Mouse (Mus musculus) CH12.LX (cell line): ENCODE results near the gene Kctd7.

ENCODE experiments used
- CHD2 ChIP-seq: IDR thresholded peaks from 2 replicates; pipeline ENCODE4 v1.6.1; 2011; ENCODE audit warnings: low read length, improper control_type of control experiment
- CTCF ChIP-seq, 2 experiments: IDR thresholded peaks in 1 of 2; conservative IDR thresholded peaks in 1 of 2; 2 replicates each; pipeline ENCODE4 v1.5.1; 2011 to 2012; ENCODE audit warnings: low read depth in 2 of 2, low read length in 2 of 2, improper control_type of control experiment in 1 of 2, inconsistent platforms in 1 of 2, mild to moderate bottlenecking in 1 of 2, moderate library complexity in 1 of 2
- GABPA ChIP-seq: IDR thresholded peaks from 2 replicates; pipeline ENCODE4 v1.6.1; 2012; ENCODE audit warnings: low read depth, low read length, improper control_type of control experiment, inconsistent platforms; ENCODE audit not compliant: insufficient replicate concordance
- KAT2A ChIP-seq: IDR thresholded peaks from 2 replicates; pipeline ENCODE4 v1.6.1; 2012; ENCODE audit warnings: low read length, improper control_type of control experiment, inconsistent platforms; ENCODE audit not compliant: insufficient replicate concordance
- NELFE ChIP-seq: IDR thresholded peaks from 2 replicates; pipeline ENCODE4 v1.6.1; 2011; ENCODE audit warnings: low read depth, low read length, improper control_type of control experiment
- PAX5 ChIP-seq: IDR thresholded peaks from 2 replicates; pipeline ENCODE4 v1.6.1; 2012; ENCODE audit warnings: low read length, inconsistent platforms, mixed read lengths
- POLR2A ChIP-seq: IDR thresholded peaks from 2 replicates; pipeline ENCODE4 v1.6.1; 2011; ENCODE audit warnings: low read depth, mild to moderate bottlenecking, improper control_type of control experiment, low read length
- SMC3 ChIP-seq: IDR thresholded peaks from 2 replicates; pipeline ENCODE4 v1.6.1; 2011; ENCODE audit warnings: low read depth, low read length, improper control_type of control experiment
- USF1 ChIP-seq: IDR thresholded peaks from 2 replicates; pipeline ENCODE4 v1.6.1; 2014; ENCODE audit warnings: low read depth, mild to moderate bottlenecking, inconsistent platforms, low read length, improper control_type of control experiment

- TF ChIP-seq GABPA: no peak
- TF ChIP-seq KAT2A: no peak
- TF ChIP-seq NELFE: peak; percentile 57; the same call in 1 of the 2 replicates
- TF ChIP-seq PAX5: no peak
- peak; percentile 59; the same call in 1 of the 2 replicates for TF ChIP-seq POLR2A
- TF ChIP-seq CTCF (conservative IDR thresholded peaks at IDR 0.05 in 1 of 2, IDR thresholded peaks at IDR 0.05 in 1 of 2; ENCODE audit: low read depth in 2 of 2, low read length in 2 of 2): peak in 1 of 2 experiments; percentile 64; a peak in 2 of 4 replicates
- no peak for TF ChIP-seq USF1
- peak; percentile 87 for TF ChIP-seq CHD2
- TF ChIP-seq SMC3: peak; percentile 38; the same call in 1 of the 2 replicates
Measured at GRCm38 (mm10) chr5:130144334-130145312, at the start of gene Kctd7.
